Mouse (Mus musculus) lung, adult 2 months (tissue): ENCODE data around the gene Fbxo17. TPM values are rescaled to one million over a fixed set of nuclear protein-coding genes. Genes with fewer than 3 reads are reported as not detected.

Experiments
- DNase-seq: peaks from one replicate; pipeline ENCODE4 v3.0.0; 2022
- H3K4me1 ChIP-seq: fragments of 200-500 bp; 2 replicates; pipeline ENCODE4 v1.6.1; 2011; ENCODE audit warnings: low read length; ENCODE audit not compliant: control insufficient read depth, insufficient read depth
- H3K4me3 ChIP-seq: fragments of 200-500 bp; replicated peaks from 2 replicates; pipeline ENCODE3; 2011; ENCODE audit warnings: low read depth, mild to moderate bottlenecking, control low read depth, low read length; ENCODE audit errors: extremely low read depth
- CTCF ChIP-seq: fragments of 200-500 bp; IDR thresholded peaks from 2 replicates; pipeline ENCODE4 v1.5.1; 2011; ENCODE audit warnings: mild to moderate bottlenecking, low read length, control low read depth; ENCODE audit not compliant: insufficient read depth
- POLR2A ChIP-seq: fragments of 200-500 bp; IDR thresholded peaks from 2 replicates; pipeline ENCODE4 v1.6.1; 2011; ENCODE audit warnings: low read depth, mild to moderate bottlenecking, control low read depth, low read length, borderline replicate concordance; ENCODE audit errors: extremely low read depth
- WGBS: fragments of 180-500 bp; shearing (Covaris S2); methylation state at CpG from one replicate; pipeline ENCODE4 v1.1.7; 2018; 5-methylcytosine and 5-hydroxymethylcytosine counted together
- polyA plus RNA-seq: library from polyadenylated mRNA; depleted of rRNA; stranded (reverse); fragments of >200 nt; gene quantifications from 2 replicates; pipeline ENCODE4 v1.2.3, GENCODE M21; 2012

Gene Fbxo17
- polyA plus RNA-seq, 1 experiment: 7.0 TPM

DNA sequence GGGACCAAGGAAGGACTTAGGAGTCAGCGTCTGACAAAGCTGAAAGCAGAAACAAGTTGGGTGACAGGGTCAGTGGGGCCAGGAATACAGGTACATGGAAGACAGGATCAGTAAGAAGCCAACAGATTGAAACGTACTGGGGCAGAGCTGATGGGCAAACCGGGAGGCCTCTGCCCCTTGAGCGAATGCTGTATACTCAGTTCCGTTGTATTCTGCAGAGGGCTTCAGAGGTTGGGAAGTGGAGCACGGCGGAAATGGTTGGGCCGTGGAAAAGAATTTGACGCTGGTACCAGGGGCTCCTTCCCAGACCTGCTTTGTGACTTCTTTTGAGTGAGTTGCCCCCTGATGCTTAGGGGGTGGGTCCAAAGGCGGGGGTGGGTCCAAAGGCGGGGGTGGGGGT, 16.6 kb downstream of the Fbxo17 start:
- no peak for DNase-seq
- Histone ChIP-seq H3K4me1 (0 out of 2 replicates have a peak, but pooled peaks cover 2% of the 10 kb centered on the region), H3K4me3 (peak overlapping the region; percentile 59)
- TF ChIP-seq CTCF (no peak), POLR2A (no peak)
- WGBS: 39% methylated on average over 11 of the region's 11 CpGs

DNA sequence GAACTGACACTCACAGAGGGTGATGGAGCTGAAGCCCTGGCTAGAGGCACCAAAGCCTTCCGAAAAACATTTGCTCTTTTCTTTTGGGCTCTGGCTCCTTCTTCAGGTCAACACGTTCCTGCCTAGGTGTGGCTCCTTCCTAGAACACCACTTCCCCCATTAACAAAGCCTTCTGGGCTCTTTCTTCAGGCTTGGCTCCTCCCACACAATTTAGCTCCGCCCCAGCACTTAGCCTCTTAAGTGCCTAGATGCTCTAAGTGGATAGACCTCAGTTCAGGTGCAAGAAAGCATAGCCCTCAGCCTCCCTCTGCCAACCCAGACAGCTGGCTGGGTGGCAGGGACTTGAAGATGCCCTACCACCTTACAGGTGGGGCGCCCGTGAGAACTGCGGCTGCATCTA, 19.1 kb downstream of the Fbxo17 start:
- no peak overlapping the region for H3K4me3 ChIP-seq
- WGBS: 79% methylated on average over 6 of the region's 6 CpGs
- no peak for TF ChIP-seq CTCF
- no peak for TF ChIP-seq POLR2A
- H3K4me1 ChIP-seq: 0 out of 2 replicates have a peak, but pooled peaks cover 2% of the 10 kb centered on the region
- DNase-seq: peak; percentile 44

DNA sequence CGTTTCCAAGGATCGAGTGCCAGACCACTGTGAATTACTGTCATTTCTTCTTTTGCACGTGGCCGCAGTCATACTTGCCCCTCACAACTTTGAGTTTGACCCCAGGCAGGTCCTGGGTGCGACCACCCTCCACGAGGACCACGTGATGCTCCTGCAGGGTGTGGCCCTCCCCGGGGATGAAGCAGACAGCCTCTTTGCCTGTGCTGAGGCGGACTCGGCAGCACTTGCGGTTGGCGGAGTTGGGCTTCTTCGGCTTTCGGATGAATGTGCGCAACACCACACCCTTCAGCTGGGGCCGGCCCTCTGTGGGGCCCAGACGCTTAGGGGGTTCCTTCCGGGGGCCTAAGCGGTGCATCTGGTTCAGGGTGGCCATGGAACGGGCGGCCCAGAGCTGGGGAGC, 23.2 kb downstream of the Fbxo17 start:
- no peak overlapping the region for H3K4me3 ChIP-seq
- WGBS: 91% methylated on average over 21 of the region's 21 CpGs
- H3K4me1 ChIP-seq: peaks cover 5% of the 10 kb centered on the region
- no peak for TF ChIP-seq CTCF
- no peak for TF ChIP-seq POLR2A
- DNase-seq: no peak

DNA sequence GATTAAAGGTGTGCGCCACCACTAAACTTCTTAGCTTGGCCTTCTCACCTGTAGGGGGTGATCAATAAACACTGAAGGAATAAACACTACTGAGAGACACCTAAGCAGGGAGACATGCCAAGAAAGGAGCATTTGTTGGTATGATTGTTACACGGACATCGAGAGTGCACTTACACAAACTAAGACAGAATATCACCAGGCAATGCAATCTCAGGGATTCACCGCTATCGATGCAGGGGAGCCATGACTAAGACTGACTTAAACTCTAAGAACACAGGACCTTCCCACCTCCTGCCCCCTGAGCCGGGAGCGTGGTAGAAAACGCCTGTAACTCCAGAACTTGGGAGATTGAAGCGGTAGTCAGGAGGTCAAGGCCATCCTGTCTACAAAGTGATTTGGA, 24.3 kb downstream of the Fbxo17 start:
- peak overlapping the region; percentile 81 for H3K4me3 ChIP-seq
- WGBS: 24% methylated on average over 9 of the region's 9 CpGs
- no peak for TF ChIP-seq POLR2A
- DNase-seq: no peak
- H3K4me1 ChIP-seq: peaks cover 5% of the 10 kb centered on the region

DNA sequence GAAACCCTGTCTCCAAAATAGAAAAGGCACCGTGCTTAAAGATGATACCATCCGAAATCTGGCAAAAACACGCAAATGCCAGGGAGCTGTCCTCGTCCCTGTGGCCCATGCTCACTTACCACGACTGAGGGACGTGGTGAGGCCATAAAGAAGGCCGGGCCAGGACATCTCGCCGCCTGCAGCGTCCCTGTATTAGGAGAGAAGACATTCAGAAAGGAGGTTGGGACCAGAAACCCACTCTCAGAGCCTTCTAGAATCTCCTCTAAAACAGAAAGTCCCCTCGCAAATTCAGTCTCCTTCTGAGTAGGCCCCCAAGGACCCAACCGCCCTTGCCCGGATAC, 24.7 kb downstream of the Fbxo17 start:
- no peak for DNase-seq
- TF ChIP-seq CTCF: no peak
- Histone ChIP-seq H3K4me3 (peak overlapping the region; percentile 81), H3K4me1 (peaks cover 5% of the 10 kb centered on the region)
- 1% methylated on average over 13 of the region's 13 CpGs for WGBS

DNA sequence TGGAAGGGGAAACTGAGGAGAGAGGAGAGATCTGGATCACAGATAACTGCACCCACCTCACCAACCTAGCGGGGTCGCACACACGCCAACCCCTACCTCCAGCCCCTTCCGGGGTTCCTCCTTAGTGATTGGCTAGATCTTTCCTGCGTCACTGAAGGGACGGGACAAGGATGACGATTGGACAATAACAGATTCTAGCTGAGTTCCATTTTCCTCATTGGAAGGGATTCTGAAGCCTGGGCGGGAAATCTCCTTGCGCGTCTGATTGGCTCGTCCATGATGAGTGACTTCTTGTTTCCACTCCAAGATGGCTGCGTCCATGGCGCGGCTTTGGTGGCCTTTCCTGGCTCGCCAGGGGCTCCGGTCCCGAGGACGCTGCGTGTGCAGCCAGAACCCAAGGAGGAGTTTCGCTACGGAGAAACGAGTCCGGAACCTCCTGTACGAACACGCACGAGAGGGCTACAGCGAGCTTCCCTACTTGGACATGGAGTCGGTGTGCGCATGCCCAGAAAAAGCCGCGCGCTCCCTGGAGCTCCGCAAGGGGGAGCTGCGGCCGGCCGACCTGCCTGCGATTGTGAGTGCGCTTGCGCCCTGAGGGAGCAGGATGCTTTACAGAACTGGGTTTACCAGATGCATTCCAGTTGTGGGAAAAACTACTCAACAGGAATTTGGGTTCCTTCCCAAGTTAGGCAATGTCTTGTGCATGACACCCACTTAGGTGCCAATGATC, 25.3 kb downstream of the Fbxo17 start, which contains the start of the genes Mrps12 and Sars2:
Mrps12 (minus strand) TSS at position 112 of the 730 bp plus-strand sequence.
Sars2 (plus strand) TSS at position 284 of the 730 bp plus-strand sequence.
- TF ChIP-seq POLR2A: peak; percentile 97
- peak; percentile 50 for TF ChIP-seq CTCF
- WGBS: under 1% methylated on average over 39 of the region's 39 CpGs
- peak; percentile 98 for DNase-seq
- H3K4me1 ChIP-seq: peaks cover 5% of the 10 kb centered on the region
- H3K4me3 ChIP-seq: peak within 1 kb of the TSS; percentile 84

DNA sequence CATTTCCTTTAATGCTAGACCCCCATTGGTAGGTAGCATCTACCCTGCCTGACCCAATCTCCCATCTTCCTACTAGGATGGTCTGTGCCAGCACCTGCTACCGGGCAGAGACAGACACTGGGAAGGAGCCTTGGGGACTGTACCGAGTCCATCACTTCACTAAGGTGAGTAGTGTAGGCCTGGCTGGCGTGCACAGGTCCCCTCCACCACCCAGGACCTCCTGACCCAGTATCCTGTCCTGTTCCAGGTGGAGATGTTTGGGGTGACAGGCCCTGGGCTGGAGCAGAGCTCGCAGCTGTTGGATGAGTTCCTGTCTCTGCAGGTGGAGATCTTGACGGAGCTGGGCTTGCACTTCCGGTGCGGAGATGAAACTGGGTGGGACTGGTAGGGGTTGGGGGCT, 33.3 kb downstream of the Fbxo17 start:
- Histone ChIP-seq H3K4me1 (no peaks in the 10 kb centered on the region), H3K4me3 (no peak overlapping the region)
- 90% methylated on average over 7 of the region's 7 CpGs for WGBS
- no peak for DNase-seq
- TF ChIP-seq POLR2A (no peak), CTCF (no peak)

DNA sequence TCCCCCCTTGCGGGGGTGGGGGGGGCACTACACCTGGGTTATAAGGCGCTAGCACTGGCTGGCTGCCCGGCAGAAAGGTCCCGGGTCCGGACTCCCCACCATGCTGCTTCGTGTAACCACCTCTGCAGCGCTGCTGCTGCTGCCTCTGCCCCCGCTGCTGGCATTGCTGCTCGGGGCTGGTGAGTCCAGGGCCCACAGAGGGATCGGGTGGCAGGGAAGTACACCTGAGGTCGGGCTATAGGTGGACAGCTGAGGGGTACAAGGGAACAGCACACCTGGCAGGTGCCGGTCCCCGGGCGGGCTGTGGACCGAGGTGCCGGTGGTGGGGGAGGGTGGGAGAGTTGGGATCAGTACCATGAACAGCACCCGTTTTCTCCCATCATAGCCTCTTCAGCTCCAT, 39.5 kb downstream of the Fbxo17 start, which contains the start of gene Ccer2:
Ccer2 (plus strand) TSS at position 96 of the 400 bp plus-strand sequence.
- DNase-seq: no peak
- TF ChIP-seq CTCF (no peak), POLR2A (no peak)
- H3K4me3 ChIP-seq: no peak within 1 kb of the TSS
- WGBS: 5% methylated on average over 17 of the region's 17 CpGs
- no peaks in the 10 kb centered on the region for H3K4me1 ChIP-seq

DNA sequence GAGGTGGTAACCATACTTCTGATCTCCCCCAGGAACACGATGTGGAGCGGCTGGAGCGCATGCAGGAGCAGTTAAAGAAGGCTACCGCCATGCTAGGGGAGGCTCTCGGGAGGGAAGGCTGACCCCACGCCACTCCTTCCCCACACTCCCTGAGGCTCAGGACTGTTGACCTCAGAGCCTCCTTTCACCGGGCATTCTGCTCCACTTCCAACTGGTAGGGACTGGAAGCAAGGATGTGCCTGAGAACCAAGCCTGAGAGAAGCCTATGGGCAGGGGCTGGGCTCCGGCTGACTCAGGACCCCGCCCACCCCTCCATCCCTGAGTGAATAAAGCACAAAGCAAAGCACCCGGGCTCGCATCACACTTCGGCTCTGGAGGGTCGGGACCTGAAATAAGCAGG, 42.0 kb downstream of the Fbxo17 start:
- no peak for TF ChIP-seq POLR2A
- no peak for TF ChIP-seq CTCF
- 79% methylated on average over 13 of the region's 13 CpGs for whole genome bisulfite sequencing

DNA sequence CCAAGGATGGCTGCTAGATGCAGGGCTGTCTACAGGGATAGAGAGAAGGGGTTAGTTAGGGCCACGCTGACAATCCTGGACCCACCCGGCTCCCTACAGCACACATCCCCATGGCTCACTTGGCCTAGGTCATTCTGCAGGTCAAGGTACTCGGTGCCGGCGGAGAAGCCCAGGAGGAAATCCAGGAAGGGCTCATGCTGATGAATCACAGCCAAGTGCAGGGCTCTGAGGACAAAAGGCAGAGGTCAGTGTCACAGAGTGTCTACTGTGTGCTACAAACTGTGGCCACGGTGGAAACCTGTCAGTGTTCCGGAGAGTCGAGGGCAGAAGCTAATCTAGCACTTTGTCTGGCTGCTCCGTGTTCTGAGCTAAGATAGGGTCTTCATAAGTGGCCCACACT, 45.3 kb downstream of the Fbxo17 start:
- H3K4me3 ChIP-seq: no peak overlapping the region
- 86% methylated on average over 9 of the region's 9 CpGs for WGBS
- TF ChIP-seq POLR2A (no peak), CTCF (no peak)
- peaks cover 9% of the 10 kb centered on the region for H3K4me1 ChIP-seq
- no peak for DNase-seq

More for the DNA sequence above, 42.0 kb downstream of the Fbxo17 start:
- H3K4me1 ChIP-seq: no peaks in the 10 kb centered on the region
- DNase-seq: no peak
- H3K4me3 ChIP-seq: no peak overlapping the region
